17 mouse cellular contexts compared by ENCODE assay signal in genomic region chr5:17289028-17289427, GRCm38 (mm10).
"Had no signal": no experiment of that assay in that cellular context is flagged by ENCODE, and none has a peak within 500 bp of the region (broad histone marks: within the 10 kb centered on the region; RNA-seq: fewer than 3 reads in every experiment).

No protein-coding gene starts in this region.

- H3K4me2 ChIP-seq: neural tube, embryonic 12.5 days; neural tube, embryonic 13.5 days; neural tube, embryonic 15.5 days; stomach, embryonic 15.5 days had no signal

- H3K27ac ChIP-seq: neural tube, embryonic 12.5 days; neural tube, embryonic 13.5 days; neural tube, embryonic 15.5 days; stomach, embryonic 15.5 days; stomach, postnatal 0 days had no signal

- H3K4me3 ChIP-seq: neural tube, embryonic 12.5 days; neural tube, embryonic 13.5 days; neural tube, embryonic 15.5 days; stomach, embryonic 15.5 days had no signal

- H3K9me3 ChIP-seq: neural tube, embryonic 12.5 days; neural tube, embryonic 13.5 days; neural tube, embryonic 15.5 days; stomach, embryonic 15.5 days had no signal

- H3K27me3 ChIP-seq: neural tube, embryonic 12.5 days; neural tube, embryonic 13.5 days; neural tube, embryonic 15.5 days; stomach, embryonic 15.5 days had no signal

- H3K4me1 ChIP-seq: neural tube, embryonic 12.5 days; neural tube, embryonic 13.5 days; neural tube, embryonic 15.5 days; stomach, embryonic 15.5 days had no signal

- H3K9ac ChIP-seq: neural tube, embryonic 12.5 days; neural tube, embryonic 13.5 days; neural tube, embryonic 15.5 days; stomach, embryonic 15.5 days had no signal

- DNase-seq: retina, postnatal 1 day; right cerebral cortex, adult 18-20 months; right cerebral cortex, postnatal 14 days; right cerebral cortex, postnatal 25 days; right cerebral cortex, postnatal 4 days; spleen, adult 18-20 months; thymus, adult 18-20 months; thymus, adult 2 months; thymus, postnatal 14 days; thymus, postnatal 25 days; thymus, postnatal 36 days; thymus, postnatal 4 days had no signal

- H3K36me3 ChIP-seq: neural tube, embryonic 12.5 days; neural tube, embryonic 13.5 days; neural tube, embryonic 15.5 days; stomach, embryonic 15.5 days had no signal
